Mouse (Mus musculus) stomach, postnatal 0 days (tissue): ENCODE measurements around the gene Nebl. TPM values are rescaled to one million over a fixed set of nuclear protein-coding genes. Genes with fewer than 3 reads are reported as not detected.

Source experiments
- ATAC-seq: fragments of 200-750 bp; cut with Nextera tagmentation; 2 replicates; pipeline ENCODE4 v1.8.0; 2017; ENCODE audit not compliant: low FRiP score, low TSS enrichment
- DNase-seq: peaks from one replicate; pipeline ENCODE4 v3.0.0-alpha.2; 2016; ENCODE audit warnings: low spot score
- H3K27ac ChIP-seq: fragments of 300-500 bp; sonication (generic); replicated peaks from 2 replicates; pipeline ENCODE4 v1.5.1; 2014; ENCODE audit warnings: mild to moderate bottlenecking, control low read depth
- H3K27me3 ChIP-seq: fragments of 300-500 bp; sonication (generic); 2 replicates; pipeline ENCODE4 v1.6.1; 2014; ENCODE audit warnings: low read length; ENCODE audit not compliant: control insufficient read depth, insufficient read depth
- H3K36me3 ChIP-seq: fragments of 300-500 bp; sonication (generic); 2 replicates; pipeline ENCODE4 v1.6.1; 2014; ENCODE audit warnings: low read length, mixed read lengths; ENCODE audit not compliant: control insufficient read depth, insufficient read depth
- H3K4me1 ChIP-seq: fragments of 300-500 bp; sonication (generic); replicated peaks from 2 replicates; pipeline ENCODE4 v1.6.1; 2014; ENCODE audit warnings: antibody characterized with exemption; ENCODE audit not compliant: control insufficient read depth, insufficient read depth
- H3K4me2 ChIP-seq: fragments of 300-500 bp; sonication (generic); replicated peaks from 2 replicates; pipeline ENCODE4 v1.6.1; 2014; ENCODE audit warnings: low read depth, mild to moderate bottlenecking, control low read depth, moderate library complexity
- H3K4me3 ChIP-seq: fragments of 300-500 bp; sonication (generic); 2 replicates; pipeline ENCODE4 v1.5.1; 2014; ENCODE audit warnings: low read depth, low read length, control low read depth
- H3K9ac ChIP-seq: fragments of 300-500 bp; sonication (generic); 2 replicates; pipeline ENCODE4 v1.6.1; 2014; ENCODE audit warnings: mild to moderate bottlenecking, low read length, control low read depth, mixed read lengths
- H3K9me3 ChIP-seq: fragments of 300-500 bp; sonication (generic); 2 replicates; pipeline ENCODE4 v1.6.1; 2016; ENCODE audit warnings: low read length; ENCODE audit not compliant: control insufficient read depth
- CTCF ChIP-seq: IDR thresholded peaks from 2 replicates; pipeline ENCODE4 v1.5.1; 2016; ENCODE audit warnings: antibody characterized with exemption, low read depth, mild to moderate bottlenecking, moderate library complexity
- EP300 ChIP-seq: optimal IDR thresholded peaks from 2 replicates; pipeline ENCODE3; 2016; ENCODE audit warnings: antibody characterized with exemption
- WGBS: fragments of 180-500 bp; shearing (Covaris S2); extraction: QIAGEN DNeasy Blood & Tissue Kit; methylation state at CpG from one replicate; pipeline ENCODE4 v1.1.7; 2014; 5-methylcytosine and 5-hydroxymethylcytosine counted together
- polyA plus RNA-seq: library from polyadenylated mRNA; unstranded; fragments of >200 nt; fragmentation: Nextera tagmentation; extraction: Ambion mirVana; gene quantifications from 2 replicates; pipeline ENCODE4 v1.2.1, GENCODE M21; 2015

The Nebl gene
- polyA plus RNA-seq, 1 experiment from 2014 or later: 7.9 TPM

DNA sequence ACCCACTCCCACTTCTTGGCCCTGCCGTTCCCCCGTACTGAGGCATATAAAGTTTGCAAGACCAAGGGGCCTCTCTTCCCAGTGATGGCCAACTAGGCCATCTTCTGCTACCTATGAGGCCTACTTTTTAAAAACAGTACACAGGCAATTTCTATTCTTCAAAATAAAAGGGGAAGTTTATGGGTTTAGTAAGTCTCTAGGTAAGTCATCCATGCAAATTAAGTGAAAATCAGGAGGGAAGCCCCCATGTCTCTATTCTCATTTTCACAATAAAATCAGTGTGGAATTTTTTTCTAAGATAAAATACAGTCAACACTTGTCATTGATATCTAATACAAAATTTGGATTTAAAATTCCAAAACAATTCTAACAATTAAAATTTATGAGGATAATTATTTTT, 341.4 kb downstream of the Nebl start:
- no peak overlapping the region for H3K4me3 ChIP-seq
- 100% methylated on average over 2 of the region's 2 CpGs for WGBS
- no peak for DNase-seq
- H3K4me2 ChIP-seq: no peak overlapping the region
- no peak overlapping the region for H3K27ac ChIP-seq
- TF ChIP-seq EP300: no peak
- TF ChIP-seq CTCF: no peak
- H3K36me3 ChIP-seq: no peaks in the 10 kb centered on the region
- H3K4me1 ChIP-seq: no peaks in the 10 kb centered on the region
- no peaks in the 10 kb centered on the region for H3K9me3 ChIP-seq
- H3K9ac ChIP-seq: no peak overlapping the region
- no peaks in the 10 kb centered on the region for H3K27me3 ChIP-seq
- ATAC-seq: no peak

DNA sequence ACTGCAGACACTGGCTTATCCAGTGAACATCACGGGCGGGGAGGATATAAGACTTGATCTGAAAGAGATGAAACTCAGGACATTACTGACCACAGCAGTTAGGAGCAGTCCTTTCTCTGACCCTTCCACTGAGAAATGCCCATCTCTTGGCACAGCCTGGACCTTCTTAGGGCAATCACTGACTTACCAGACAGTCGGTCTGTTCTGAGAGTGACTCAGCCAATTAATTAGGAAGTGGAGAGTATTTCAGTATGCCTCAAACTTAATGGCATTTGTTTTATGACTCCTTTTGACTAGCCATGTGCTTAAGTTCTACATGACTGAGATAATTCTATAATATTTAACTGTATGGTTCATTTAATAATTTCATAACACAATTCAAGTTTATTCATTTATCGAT, 341.9 kb downstream of the Nebl start:
- Histone ChIP-seq H3K9me3 (no peaks in the 10 kb centered on the region), H3K36me3 (no peaks in the 10 kb centered on the region), H3K9ac (no peak overlapping the region), H3K4me3 (no peak overlapping the region), H3K27ac (no peak overlapping the region), H3K4me1 (no peaks in the 10 kb centered on the region), H3K27me3 (no peaks in the 10 kb centered on the region), H3K4me2 (no peak overlapping the region)
- 88% methylated on average over 4 of the region's 4 CpGs for WGBS
- DNase-seq: no peak
- no peak for TF ChIP-seq EP300
- TF ChIP-seq CTCF: no peak
- ATAC-seq: no peak

DNA sequence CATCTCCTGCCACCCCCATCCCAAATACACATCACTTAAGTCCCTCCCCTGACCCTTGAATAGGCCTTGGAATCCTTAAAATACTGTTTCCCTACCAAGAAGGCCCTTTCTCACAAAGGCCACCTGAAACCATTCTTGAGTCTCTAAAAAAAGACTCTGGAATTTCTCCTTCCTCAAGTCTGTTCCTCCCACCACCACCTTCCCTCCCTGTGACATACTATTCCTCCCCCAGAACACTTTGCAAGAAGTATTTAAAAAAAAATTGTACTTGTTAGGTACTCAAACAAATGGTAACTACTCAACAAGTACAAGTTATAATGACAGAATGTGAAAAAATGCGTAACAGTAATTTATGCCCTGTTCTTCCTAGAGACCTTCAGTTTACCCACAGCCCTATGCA, 349.0 kb downstream of the Nebl start:
- no peak for TF ChIP-seq CTCF
- TF ChIP-seq EP300: no peak
- no peak for DNase-seq
- Histone ChIP-seq H3K9me3 (no peaks in the 10 kb centered on the region), H3K4me2 (no peak overlapping the region), H3K27ac (no peak overlapping the region), H3K9ac (no peak overlapping the region), H3K27me3 (no peaks in the 10 kb centered on the region), H3K36me3 (no peaks in the 10 kb centered on the region), H3K4me3 (no peak overlapping the region), H3K4me1 (no peaks in the 10 kb centered on the region)
- ATAC-seq: no peak
- 92% methylated on average over 1 of the region's 1 CpGs for WGBS

DNA sequence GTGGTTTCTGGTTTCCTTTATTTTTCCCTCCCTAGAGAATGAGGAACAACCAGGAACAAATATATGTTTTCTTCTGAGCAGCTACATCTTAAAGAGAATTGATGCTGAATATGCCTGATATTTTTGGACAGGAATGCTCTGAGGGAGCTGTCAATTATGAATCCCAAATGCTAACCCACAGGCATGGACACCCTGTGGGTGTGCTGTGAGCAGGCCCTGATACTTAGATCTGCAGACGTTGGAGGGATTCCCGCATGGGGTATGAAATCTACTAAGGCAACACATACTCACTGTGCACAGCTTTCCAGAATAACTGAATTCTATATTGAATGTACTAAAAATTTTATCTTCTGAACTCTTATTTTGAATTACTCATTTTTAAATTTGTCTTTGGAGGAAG, 355.3 kb downstream of the Nebl start:
- no peak overlapping the region for H3K4me2 ChIP-seq
- H3K27ac ChIP-seq: no peak overlapping the region
- no peaks in the 10 kb centered on the region for H3K36me3 ChIP-seq
- H3K4me3 ChIP-seq: no peak overlapping the region
- ATAC-seq (no peak), DNase-seq (no peak)
- H3K4me1 ChIP-seq: no peaks in the 10 kb centered on the region
- no peak overlapping the region for H3K9ac ChIP-seq
- TF ChIP-seq EP300 (no peak), CTCF (no peak)
- H3K27me3 ChIP-seq: no peaks in the 10 kb centered on the region
- 90% methylated on average over 2 of the region's 2 CpGs for WGBS
- no peaks in the 10 kb centered on the region for H3K9me3 ChIP-seq

DNA sequence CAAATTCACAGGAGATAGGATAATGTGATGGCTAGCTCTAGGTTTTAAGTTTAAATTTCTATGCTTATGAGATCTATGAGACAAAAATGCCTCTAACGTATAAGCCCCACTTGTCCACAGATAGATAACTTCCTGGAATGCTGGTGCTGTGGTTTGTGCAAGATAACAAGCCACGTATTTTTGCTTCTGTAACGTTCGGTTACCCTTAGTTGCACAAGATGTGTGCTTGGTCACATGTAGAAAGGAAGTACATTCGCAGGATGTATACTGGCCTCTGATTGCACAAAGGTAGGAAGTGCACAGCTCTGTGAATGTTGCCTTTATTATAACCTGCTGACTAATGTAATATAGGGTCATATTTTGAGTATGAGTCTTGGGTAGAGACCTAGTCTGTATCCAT, 365.6 kb downstream of the Nebl start:
- Histone ChIP-seq H3K9ac (no peak overlapping the region), H3K36me3 (no peaks in the 10 kb centered on the region), H3K27ac (no peak overlapping the region), H3K4me1 (no peaks in the 10 kb centered on the region), H3K27me3 (no peaks in the 10 kb centered on the region), H3K9me3 (no peaks in the 10 kb centered on the region), H3K4me3 (no peak overlapping the region), H3K4me2 (no peak overlapping the region)
- no peak for TF ChIP-seq EP300
- TF ChIP-seq CTCF: no peak
- DNase-seq (no peak), ATAC-seq (no peak)
- WGBS: 75% methylated on average over 5 of the region's 5 CpGs

DNA sequence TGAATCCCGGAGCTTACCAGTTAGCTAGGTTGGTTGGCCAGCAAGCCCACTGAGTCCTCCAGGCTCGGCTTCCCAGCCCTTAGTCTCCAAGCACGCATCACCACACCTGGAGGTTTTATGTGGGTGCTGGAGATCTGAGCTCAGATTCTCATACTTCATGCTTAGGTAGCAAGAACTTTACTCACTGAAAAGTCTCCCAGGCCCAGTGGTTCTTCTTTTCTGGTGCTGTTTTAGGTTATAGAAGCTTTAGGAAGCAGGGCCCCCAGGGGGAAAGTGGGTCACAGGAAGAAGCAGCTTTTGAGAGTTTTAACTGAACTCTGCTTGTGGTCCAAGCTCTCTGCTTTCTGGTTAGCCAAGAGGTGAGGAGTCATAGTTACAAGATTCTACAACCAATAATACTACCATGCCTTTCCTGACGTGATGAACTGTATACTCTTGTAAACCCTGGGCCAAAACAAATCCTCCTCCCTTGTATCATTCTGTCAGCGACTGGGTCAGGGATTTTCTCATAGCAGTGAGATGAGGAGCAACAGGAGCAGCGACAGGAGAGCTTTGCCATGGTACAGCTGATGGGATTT, 366.2 kb downstream of the Nebl start:
- WGBS: 63% methylated on average over 6 of the region's 6 CpGs
- Histone ChIP-seq H3K4me1 (no peaks in the 10 kb centered on the region), H3K9me3 (no peaks in the 10 kb centered on the region), H3K27ac (no peak overlapping the region), H3K36me3 (no peaks in the 10 kb centered on the region), H3K27me3 (no peaks in the 10 kb centered on the region), H3K9ac (no peak overlapping the region), H3K4me3 (no peak overlapping the region), H3K4me2 (no peak overlapping the region)
- no peak for TF ChIP-seq EP300
- TF ChIP-seq CTCF: no peak
- ATAC-seq (no peak), DNase-seq (no peak)
